Mouse (Mus musculus): ENCODE measurements around the gene Kcnma1. TPM values are rescaled to one million over a fixed set of nuclear protein-coding genes. Genes with fewer than 3 reads are reported as not detected.

Kcnma1 gene
- polyA plus RNA-seq, 1 experiment from 2014 or later: 2.3 TPM

DNA sequence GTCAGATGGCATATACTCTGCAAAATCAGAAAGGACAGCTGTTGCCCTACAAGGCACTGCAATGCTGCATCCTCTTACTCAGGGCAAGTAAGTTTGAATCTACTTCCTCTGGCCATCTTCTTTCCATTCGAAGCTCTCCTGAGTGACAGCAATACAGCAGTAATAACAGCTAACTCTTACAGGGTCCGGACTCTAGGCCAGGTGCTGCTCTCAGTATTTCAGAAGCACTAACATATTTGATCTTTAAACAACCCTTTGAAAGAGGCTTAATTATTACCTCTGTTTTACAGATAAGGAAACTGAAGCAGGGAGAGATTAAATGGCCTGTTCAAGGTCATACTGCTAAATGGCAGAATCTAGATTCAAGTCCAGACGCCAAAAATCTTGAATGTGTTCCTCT lies 576.8 kb downstream of the Kcnma1 start:
- Histone ChIP-seq H3K4me1 (replicated peaks) (peaks cover 9% of the 10 kb centered on the region), H3K4me3 (replicated peaks) (no peak overlapping the region), H3K36me3 (no peaks in the 10 kb centered on the region), H3K9me3 (no peaks in the 10 kb centered on the region), H3K4me2 (no peak overlapping the region), H3K9ac (replicated peaks) (no peak overlapping the region), H3K27ac (no peak overlapping the region), H3K27me3 (no peaks in the 10 kb centered on the region)
- ATAC-seq (ENCODE audit: insufficient number of reproducible peaks, insufficient read depth, low FRiP score, low TSS enrichment, low read depth): no peak
- 59% methylated on average over 3 of the region's 3 CpGs for WGBS

DNA sequence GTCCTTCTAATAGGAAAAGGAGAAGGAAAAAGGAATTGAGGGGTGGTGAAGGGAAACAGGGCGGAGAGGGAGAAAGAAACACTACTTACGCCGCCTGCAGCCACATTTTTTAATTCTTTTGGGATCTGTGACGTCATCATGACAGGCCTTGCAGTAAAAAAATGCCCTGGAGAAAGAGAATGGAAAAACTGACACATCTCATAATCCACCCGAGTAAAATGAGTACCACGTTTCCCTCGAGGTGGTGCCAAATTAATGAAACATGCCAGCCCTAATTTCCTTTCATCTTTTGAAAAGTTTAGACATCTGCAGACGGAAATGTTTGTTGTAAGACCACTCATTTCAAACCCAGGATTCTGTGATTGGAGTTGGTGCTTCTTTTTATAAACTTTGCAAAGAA lies 578.4 kb downstream of the Kcnma1 start:
- no peak overlapping the region for H3K4me2 ChIP-seq
- ATAC-seq (ENCODE audit: insufficient number of reproducible peaks, insufficient read depth, low FRiP score, low TSS enrichment, low read depth): no peak
- H3K9me3 ChIP-seq: no peaks in the 10 kb centered on the region
- 40% methylated on average over 8 of the region's 8 CpGs for WGBS
- H3K9ac ChIP-seq (replicated peaks): no peak overlapping the region
- peaks cover 9% of the 10 kb centered on the region for H3K4me1 ChIP-seq (replicated peaks)
- no peaks in the 10 kb centered on the region for H3K27me3 ChIP-seq
- H3K4me3 ChIP-seq (replicated peaks): no peak overlapping the region
- H3K27ac ChIP-seq: no peak overlapping the region
- H3K36me3 ChIP-seq: no peaks in the 10 kb centered on the region

DNA sequence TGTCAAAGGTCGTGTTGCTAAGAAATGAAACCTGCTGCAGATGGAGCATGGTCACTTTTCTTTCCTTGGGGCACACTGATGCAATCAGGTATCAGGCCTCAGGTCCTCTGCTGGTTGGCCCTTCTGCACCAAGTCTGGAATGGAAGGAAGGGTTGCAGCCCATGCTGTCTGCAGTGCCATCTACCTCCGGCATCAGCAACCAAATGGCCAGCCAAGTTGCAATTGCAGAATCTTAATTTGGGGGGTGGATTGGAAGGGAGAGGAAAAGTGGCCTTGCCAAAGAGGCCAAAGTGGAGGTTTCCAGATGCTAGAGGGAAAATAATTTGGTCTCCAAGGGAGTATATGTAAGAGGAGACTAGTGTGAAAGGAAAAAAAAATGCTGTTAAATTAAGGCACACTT lies 584.3 kb downstream of the Kcnma1 start:
- Histone ChIP-seq H3K9me3 (no peaks in the 10 kb centered on the region), H3K4me2 (no peak overlapping the region), H3K36me3 (no peaks in the 10 kb centered on the region), H3K4me3 (replicated peaks) (no peak overlapping the region), H3K27me3 (no peaks in the 10 kb centered on the region), H3K27ac (0 out of 2 replicates have a peak overlapping the region, but pooled peaks have one; percentile 2), H3K4me1 (replicated peaks) (peaks cover 16% of the 10 kb centered on the region; the same call in 1 of the 2 replicates), H3K9ac (replicated peaks) (no peak overlapping the region)
- 70% methylated on average over 2 of the region's 2 CpGs for WGBS
- no peak for ATAC-seq (ENCODE audit: insufficient number of reproducible peaks, insufficient read depth, low FRiP score, low TSS enrichment, low read depth)

DNA sequence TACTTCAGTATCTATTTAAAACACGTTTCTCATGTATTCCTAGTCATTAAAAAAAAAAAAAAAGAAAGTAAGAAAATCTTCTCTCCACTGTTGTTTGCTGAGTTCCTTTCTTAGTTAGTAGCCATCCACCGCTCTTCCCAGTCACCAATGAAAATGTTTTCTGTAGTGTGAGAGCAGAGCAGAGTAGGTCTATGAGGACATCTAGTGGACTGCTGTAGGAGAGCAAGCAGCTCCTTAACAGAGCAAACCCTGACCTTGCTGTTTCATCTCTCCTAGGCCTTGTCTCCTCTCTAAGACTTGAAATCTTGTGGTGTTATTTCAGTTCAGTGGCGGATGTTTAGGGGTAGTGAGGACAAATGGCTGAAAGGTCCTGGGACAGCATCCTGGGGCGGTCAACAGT lies 585.2 kb downstream of the Kcnma1 start:
- peaks cover 16% of the 10 kb centered on the region; the same call in 1 of the 2 replicates for H3K4me1 ChIP-seq (replicated peaks)
- 15% methylated on average over 4 of the region's 4 CpGs for WGBS
- ATAC-seq (ENCODE audit: insufficient number of reproducible peaks, insufficient read depth, low FRiP score, low TSS enrichment, low read depth): no peak

DNA sequence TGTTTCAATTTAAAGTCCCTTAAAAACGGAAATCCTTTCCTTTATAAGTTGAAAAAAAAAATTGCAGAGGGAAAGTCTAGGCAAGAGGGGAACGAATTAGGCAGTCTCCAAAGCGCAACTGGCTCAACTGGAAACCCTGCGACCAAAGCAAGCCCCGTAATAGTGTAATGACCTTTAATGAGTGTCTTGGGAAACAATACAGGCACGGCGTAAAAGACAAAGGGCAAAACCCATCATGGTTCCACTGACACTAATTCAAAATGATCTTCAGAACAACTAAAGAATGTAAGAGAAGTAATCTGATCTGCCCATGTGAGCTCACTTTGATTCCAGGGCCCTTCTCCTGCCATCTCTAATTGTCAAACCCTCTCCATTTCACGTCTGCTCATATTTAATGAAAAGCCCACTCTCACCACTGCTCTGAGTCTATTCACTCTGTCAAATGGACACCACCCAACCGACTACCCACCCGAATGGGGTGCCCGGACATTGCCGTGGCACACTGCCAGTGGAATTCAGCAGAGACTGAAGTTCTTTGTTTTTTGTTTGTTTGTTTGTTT lies 591.7 kb downstream of the Kcnma1 start:
- H3K9ac ChIP-seq (replicated peaks): no peak overlapping the region
- no peak for ATAC-seq (ENCODE audit: insufficient number of reproducible peaks, insufficient read depth, low FRiP score, low TSS enrichment, low read depth)
- H3K27ac ChIP-seq: no peak overlapping the region
- no peaks in the 10 kb centered on the region for H3K9me3 ChIP-seq
- H3K4me3 ChIP-seq (replicated peaks): no peak overlapping the region
- H3K4me1 ChIP-seq (replicated peaks): peaks cover 21% of the 10 kb centered on the region; the same call in 1 of the 2 replicates
- H3K4me2 ChIP-seq: no peak overlapping the region
- H3K36me3 ChIP-seq: no peaks in the 10 kb centered on the region
- WGBS: 50% methylated on average over 12 of the region's 12 CpGs
- H3K27me3 ChIP-seq: no peaks in the 10 kb centered on the region; the same call in 1 of the 2 replicates

More for the DNA sequence above, 585.2 kb downstream of the Kcnma1 start:
- H3K4me2 ChIP-seq: no peak overlapping the region
- H3K4me3 ChIP-seq (replicated peaks): no peak overlapping the region
- H3K27ac ChIP-seq: no peak overlapping the region
- no peaks in the 10 kb centered on the region; the same call in 1 of the 2 replicates for H3K27me3 ChIP-seq
- no peaks in the 10 kb centered on the region for H3K36me3 ChIP-seq
- H3K9me3 ChIP-seq: no peaks in the 10 kb centered on the region
- H3K9ac ChIP-seq (replicated peaks): no peak overlapping the region

DNA sequence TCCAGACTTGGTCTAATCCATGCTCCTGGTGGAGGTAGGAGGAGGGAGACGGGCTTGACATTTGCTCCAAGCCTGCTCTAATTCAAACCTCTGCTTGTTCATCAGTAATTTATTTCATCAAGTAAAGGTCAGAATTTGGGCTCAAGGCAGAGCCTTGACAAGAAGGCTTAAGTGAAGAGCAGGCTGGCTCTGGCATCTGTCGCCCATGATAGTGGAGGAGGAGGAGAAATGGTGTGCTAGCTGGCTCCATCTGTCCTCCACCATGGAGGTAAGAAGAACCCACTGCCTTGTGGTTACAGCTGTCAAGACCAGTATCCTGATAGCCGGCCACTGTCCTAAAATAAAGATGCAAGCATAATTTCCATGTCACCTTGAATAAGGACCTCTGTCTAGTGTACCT lies 595.3 kb downstream of the Kcnma1 start:
- no peak for ATAC-seq (ENCODE audit: insufficient number of reproducible peaks, insufficient read depth, low FRiP score, low TSS enrichment, low read depth)
- no peaks in the 10 kb centered on the region for H3K9me3 ChIP-seq
- WGBS: 83% methylated on average over 3 of the region's 3 CpGs

DNA sequence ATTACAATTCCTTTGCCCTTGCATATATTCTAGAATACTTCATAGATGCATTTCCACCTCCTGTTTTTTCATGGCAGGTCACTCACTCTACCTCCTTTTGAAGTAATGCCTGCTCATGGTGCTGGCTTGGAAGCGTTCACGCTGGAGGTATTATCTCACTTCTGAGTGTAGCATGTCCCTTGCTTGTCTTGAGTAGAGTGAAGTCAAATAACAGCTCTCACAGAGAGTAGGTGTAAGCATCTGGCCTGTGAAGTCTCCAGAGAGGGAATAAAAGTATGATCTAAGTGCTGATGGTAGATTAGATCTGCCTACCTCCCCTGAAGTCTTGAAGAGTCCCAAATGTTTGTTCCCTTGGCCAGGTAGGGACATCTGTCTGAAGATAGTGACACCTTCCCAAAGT lies 607.2 kb downstream of the Kcnma1 start:
- Histone ChIP-seq H3K9me3 (no peaks in the 10 kb centered on the region), H3K4me3 (replicated peaks) (no peak overlapping the region), H3K4me1 (replicated peaks) (no peaks in the 10 kb centered on the region), H3K4me2 (no peak overlapping the region), H3K36me3 (no peaks in the 10 kb centered on the region), H3K27ac (no peak overlapping the region), H3K27me3 (no peaks in the 10 kb centered on the region), H3K9ac (replicated peaks) (no peak overlapping the region)
- ATAC-seq (ENCODE audit: insufficient number of reproducible peaks, insufficient read depth, low FRiP score, low TSS enrichment, low read depth): no peak
- WGBS: 88% methylated on average over 2 of the region's 2 CpGs

More for the DNA sequence above, 595.3 kb downstream of the Kcnma1 start:
- no peak overlapping the region for H3K4me3 ChIP-seq (replicated peaks)
- H3K36me3 ChIP-seq: no peaks in the 10 kb centered on the region
- no peak overlapping the region for H3K9ac ChIP-seq (replicated peaks)
- H3K4me1 ChIP-seq (replicated peaks): peaks cover 9% of the 10 kb centered on the region; the same call in 1 of the 2 replicates
- H3K4me2 ChIP-seq: no peak overlapping the region
- H3K27me3 ChIP-seq: no peaks in the 10 kb centered on the region
- H3K27ac ChIP-seq: no peak overlapping the region

DNA sequence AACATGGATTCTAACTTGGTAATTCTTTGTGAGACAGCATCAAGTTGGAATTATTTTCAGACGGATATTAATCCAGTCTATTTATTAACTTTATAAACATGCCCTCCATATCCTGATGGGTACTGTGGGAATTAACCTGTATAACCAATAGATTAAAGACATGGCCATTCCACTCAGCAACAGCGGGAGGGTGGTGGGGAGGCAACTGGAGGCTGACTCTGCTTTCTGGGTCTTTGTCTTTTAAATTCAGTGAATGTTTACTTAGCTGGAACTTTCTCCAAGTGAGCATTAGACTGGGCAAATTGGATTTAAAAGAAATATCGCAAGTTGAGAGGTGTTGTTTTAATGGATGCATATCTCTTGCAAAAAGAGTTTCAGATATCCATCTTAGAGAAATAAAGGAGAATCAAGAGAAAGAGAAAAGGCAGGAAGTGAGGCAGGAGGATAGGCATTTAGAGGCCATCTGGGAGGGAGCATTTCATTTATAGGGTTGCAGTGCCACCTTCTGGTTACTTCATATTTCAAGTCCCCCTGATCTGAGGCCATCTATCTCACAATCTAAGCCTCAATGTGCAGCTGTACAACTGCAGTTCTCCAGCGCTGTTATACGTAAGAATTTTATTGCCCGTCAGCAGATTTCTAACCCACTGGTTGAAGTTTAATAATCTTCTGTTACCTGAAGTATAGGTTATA lies 613.4 kb downstream of the Kcnma1 start:
- Histone ChIP-seq H3K4me1 (replicated peaks) (peaks cover 15% of the 10 kb centered on the region), H3K27ac (no peak overlapping the region), H3K4me3 (replicated peaks) (no peak overlapping the region), H3K36me3 (no peaks in the 10 kb centered on the region), H3K27me3 (no peaks in the 10 kb centered on the region), H3K4me2 (no peak overlapping the region), H3K9ac (replicated peaks) (no peak overlapping the region), H3K9me3 (no peaks in the 10 kb centered on the region)
- WGBS: 10% methylated on average over 6 of the region's 6 CpGs
- ATAC-seq (ENCODE audit: insufficient number of reproducible peaks, insufficient read depth, low FRiP score, low TSS enrichment, low read depth): peak; percentile 73; the same call in 1 of the 2 replicates

DNA sequence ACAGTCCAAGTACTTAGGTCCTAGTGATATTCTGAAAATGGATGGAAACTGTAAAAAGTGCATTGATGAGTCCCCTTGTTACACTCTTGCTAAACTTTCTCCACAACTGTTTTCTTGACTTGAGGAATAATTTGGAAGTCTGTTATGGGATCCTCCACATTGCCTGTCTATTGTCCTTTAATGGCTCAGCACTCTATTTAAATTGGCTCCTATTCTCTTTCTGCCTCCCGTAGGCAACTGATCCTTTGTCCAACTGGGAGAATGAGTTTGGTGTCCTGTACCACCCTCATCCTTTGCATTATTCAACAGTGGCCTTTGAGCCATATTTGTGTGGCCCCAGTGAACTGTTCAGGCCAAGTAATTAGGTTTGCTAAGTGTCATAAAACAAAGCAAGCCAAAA lies 616.6 kb downstream of the Kcnma1 start:
- no peak overlapping the region for H3K27ac ChIP-seq
- no peaks in the 10 kb centered on the region for H3K9me3 ChIP-seq
- WGBS: 37% methylated on average over 1 of the region's 1 CpGs
- peaks cover 20% of the 10 kb centered on the region for H3K4me1 ChIP-seq (replicated peaks)
- H3K4me3 ChIP-seq (replicated peaks): no peak overlapping the region
- no peak overlapping the region for H3K9ac ChIP-seq (replicated peaks)
- H3K4me2 ChIP-seq: no peak overlapping the region
- H3K36me3 ChIP-seq: no peaks in the 10 kb centered on the region
- no peak for ATAC-seq (ENCODE audit: insufficient number of reproducible peaks, insufficient read depth, low FRiP score, low TSS enrichment, low read depth)
- no peaks in the 10 kb centered on the region for H3K27me3 ChIP-seq

DNA sequence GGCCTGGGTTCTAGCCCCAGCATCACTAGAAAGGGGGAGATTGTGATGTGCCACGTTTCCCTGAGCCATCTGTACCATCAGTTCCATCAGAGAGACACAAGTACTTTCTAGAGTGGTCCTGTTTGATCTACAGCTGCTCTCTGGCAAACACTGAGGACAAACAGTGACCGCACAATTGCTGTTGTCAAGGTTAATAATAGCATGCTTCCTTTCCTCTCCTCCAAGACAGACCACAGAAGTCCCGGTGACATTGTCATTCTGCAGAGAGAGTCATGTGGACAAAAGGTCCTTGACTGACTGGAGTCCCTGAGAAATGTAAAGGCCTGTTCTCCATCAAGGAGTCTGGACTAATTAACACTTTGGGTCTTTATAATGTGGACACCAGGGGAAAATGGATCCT lies 622.7 kb downstream of the Kcnma1 start:
- Histone ChIP-seq H3K27ac (0 out of 2 replicates have a peak overlapping the region, but pooled peaks have one; percentile 74), H3K4me2 (no peak overlapping the region), H3K4me1 (replicated peaks) (peaks cover 49% of the 10 kb centered on the region), H3K9ac (replicated peaks) (no peak overlapping the region), H3K9me3 (no peaks in the 10 kb centered on the region), H3K27me3 (peaks cover 3% of the 10 kb centered on the region; the same call in 1 of the 2 replicates), H3K4me3 (replicated peaks) (no peak overlapping the region), H3K36me3 (no peaks in the 10 kb centered on the region)
- no peak for ATAC-seq (ENCODE audit: insufficient number of reproducible peaks, insufficient read depth, low FRiP score, low TSS enrichment, low read depth)
- WGBS: 60% methylated on average over 3 of the region's 3 CpGs

DNA sequence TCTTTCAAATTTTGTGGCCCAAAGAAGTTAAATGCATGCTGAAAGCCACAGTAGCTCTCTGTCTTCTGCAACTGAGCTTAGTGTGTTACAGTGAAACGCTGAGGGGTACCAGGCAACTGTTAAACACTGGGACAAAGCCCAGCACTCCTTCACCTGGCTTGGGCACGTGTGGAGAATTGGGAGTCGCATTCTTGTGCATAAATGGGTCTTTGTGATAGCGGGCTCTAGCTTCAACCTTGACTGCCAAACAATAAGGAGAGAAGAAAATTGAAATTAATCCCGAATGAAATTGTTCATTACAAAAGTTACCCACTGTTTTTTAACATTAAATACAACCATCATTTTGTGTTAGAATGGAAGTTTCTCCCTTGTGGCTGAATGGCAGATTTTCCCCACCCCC lies 623.5 kb downstream of the Kcnma1 start:
- no peak overlapping the region for H3K4me2 ChIP-seq
- 35% methylated on average over 5 of the region's 5 CpGs for WGBS
- no peak overlapping the region for H3K4me3 ChIP-seq (replicated peaks)
- peaks cover 55% of the 10 kb centered on the region for H3K4me1 ChIP-seq (replicated peaks)
- H3K27me3 ChIP-seq: peaks cover 3% of the 10 kb centered on the region; the same call in 1 of the 2 replicates
- no peak for ATAC-seq (ENCODE audit: insufficient number of reproducible peaks, insufficient read depth, low FRiP score, low TSS enrichment, low read depth)
- peak overlapping the region; percentile 74 for H3K27ac ChIP-seq
- no peaks in the 10 kb centered on the region for H3K9me3 ChIP-seq
- H3K36me3 ChIP-seq: no peaks in the 10 kb centered on the region
- H3K9ac ChIP-seq (replicated peaks): no peak overlapping the region

Measured in limb, embryonic 12.5 days (tissue).